Mouse (Mus musculus) bone marrow, adult 2 months (tissue): ENCODE measurements around the gene Nrxn1.

ENCODE experiments used
- CTCF ChIP-seq: fragments of 200-500 bp; IDR thresholded peaks from 2 replicates; pipeline ENCODE4 v1.5.1; 2011; ENCODE audit warnings: low read length, control low read depth; ENCODE audit not compliant: control insufficient read depth, insufficient read depth
- POLR2A ChIP-seq: fragments of 200-500 bp; IDR thresholded peaks from 2 replicates; pipeline ENCODE4 v1.6.1; 2011; ENCODE audit warnings: low read depth, mild to moderate bottlenecking, control low read depth, low read length, borderline replicate concordance; ENCODE audit not compliant: control insufficient read depth

- no peak for TF ChIP-seq CTCF
- no peak for TF ChIP-seq POLR2A
Observed at GRCm38 (mm10) chr17:90531443-90531842, 561.4 kb downstream of the Nrxn1 start.
